Mouse (Mus musculus) right cerebral cortex, adult 18-20 months (tissue): ENCODE results near the gene Rfesd.

ENCODE experiments used
- DNase-seq: peaks from one replicate; pipeline ENCODE4 v3.0.0; 2022; ENCODE audit warnings: mixed read lengths

The Rfesd gene

DNA sequence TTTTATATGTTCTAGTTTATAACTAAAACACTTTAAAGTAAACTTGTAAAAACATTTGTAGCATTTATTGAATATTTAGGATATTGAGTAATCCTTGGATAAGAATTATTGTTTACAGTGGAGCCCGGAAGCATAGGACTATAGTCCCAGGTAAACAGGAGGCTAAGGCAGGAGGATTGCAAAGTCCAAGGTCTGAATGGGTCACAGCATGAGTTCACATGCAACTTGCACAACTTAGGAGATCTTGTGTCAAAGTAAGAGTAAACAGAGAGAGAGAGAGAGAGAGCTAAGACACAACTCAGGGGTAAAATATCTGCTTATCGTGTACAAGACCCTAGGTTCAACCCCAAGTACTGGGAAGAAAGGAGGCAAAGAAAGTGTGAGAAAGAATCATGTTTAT is 41.9 kb downstream of the Rfesd start:
- DNase-seq = no peak

- DNase-seq = no peak
Measured at GRCm38 (mm10) chr13:75976218-75976617, 42.3 kb downstream of the Rfesd start.

GRCm38 (mm10) chr13:75975629-75976028 is 42.9 kb downstream of the Rfesd start:
- no peak for DNase-seq

DNA sequence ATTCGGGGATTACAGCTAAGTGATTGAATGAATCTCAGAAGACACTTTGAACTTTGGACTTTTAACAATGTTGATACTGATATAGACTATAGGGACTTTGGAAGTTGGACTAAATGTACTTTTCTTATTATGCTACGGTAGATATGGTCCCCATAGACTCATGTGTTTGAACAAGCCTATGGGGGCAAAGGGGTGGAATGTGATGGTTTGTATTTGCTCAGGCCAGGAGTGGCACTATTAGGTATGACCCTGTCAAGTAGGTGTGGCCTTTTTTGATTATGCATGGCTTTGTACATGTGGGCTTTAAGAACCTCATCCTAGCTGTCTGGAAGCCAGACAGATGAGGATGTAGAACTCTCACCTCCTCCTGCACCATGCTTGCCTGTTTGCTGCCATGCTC is 44.0 kb downstream of the Rfesd start:
- no peak for DNase-seq

DNA sequence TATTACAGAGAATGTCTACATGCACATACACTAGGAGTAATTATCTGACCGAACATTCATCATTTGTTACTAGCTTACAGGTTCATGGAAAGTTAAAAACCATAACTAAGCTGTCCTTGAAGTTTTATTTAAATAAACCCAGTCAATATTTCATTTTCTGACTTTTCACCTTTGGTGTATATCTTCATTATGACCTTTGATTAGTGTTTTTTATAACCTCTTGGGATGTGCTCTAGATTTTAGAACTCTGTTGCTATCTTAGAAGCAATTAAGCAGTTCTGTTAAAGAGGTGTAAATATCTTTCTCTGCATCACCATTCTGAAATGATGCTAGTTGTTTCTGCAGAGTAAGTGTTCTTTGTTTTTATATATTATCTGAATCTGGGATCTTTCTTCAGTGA is 51.7 kb downstream of the Rfesd start, which contains the start of gene Spata9:
TSS of gene Spata9 (plus strand) at position 301 of the 400 bp plus-strand sequence.
- no peak for DNase-seq

GRCm38 (mm10) chr13:75955357-75955992 is 63.0 kb downstream of the Rfesd start:
- DNase-seq = no peak
